Mouse (Mus musculus): ENCODE data around the gene Endov. TPM values are rescaled to one million over a fixed set of nuclear protein-coding genes. Genes with fewer than 3 reads are reported as not detected.

The Endov gene
- polyA plus RNA-seq, 1 experiment from 2014 or later = 15.1 TPM

DNA sequence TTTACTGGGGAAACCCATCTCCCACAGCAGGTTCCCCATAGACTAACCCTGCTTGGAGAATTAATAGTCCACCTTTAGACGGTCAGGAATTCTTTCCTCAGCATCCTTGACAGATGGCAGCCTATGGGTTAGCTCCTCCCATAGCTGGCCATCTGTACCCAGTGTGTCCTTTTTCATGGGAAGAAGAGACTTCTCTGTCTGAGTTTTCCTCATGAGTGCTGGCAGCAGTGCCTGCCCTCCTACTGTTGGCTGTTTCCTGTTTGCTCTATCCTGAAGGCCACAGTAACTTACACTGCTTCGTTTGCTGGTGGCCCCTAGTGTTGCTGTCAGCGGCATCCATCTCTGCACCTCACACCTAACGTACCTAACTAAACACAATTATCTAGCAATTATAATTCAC, 6.3 kb downstream of the Endov start:
- 64% methylated on average over 4 of the region's 4 CpGs for WGBS
- Histone ChIP-seq H3K9me3 (ENCODE audit: control insufficient read depth, low read length) (no peaks in the 10 kb centered on the region), H3K36me3 (ENCODE audit: control insufficient read depth, insufficient read depth, low read length) (peaks cover 2% of the 10 kb centered on the region), H3K27ac (ENCODE audit: low read depth, low read length) (no peak overlapping the region), H3K4me3 (ENCODE audit: low read length) (no peak overlapping the region), H3K4me2 (ENCODE audit: low read length) (no peak overlapping the region), H3K4me1 (ENCODE audit: control insufficient read depth, insufficient read depth, low read depth, low read length) (peaks cover 10% of the 10 kb centered on the region), H3K27me3 (replicated peaks; ENCODE audit: control insufficient read depth, insufficient read depth, low read length) (no peaks in the 10 kb centered on the region), H3K9ac (ENCODE audit: low read depth, low read length) (no peak overlapping the region)
- no peak for ATAC-seq

DNA sequence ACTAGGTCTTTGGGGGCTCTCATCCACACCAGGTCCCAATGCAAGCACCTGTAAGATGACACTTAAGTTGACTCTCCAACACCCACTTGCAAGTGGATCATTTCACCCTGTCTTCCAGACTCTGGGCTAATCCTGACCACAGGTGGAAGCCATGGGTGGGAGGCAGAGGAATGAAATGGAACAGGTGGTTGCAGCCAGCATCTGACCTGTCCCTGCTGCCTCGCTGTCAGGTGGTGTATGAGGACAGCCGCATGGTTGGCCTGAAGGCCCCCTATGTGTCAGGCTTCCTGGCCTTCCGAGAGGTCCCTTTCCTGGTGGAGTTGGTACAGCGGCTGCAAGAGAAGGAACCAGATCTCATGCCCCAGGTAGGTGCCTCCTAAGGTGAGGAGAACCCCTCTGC, 8.2 kb downstream of the Endov start:
- Histone ChIP-seq H3K4me1 (ENCODE audit: control insufficient read depth, insufficient read depth, low read depth, low read length) (no peaks in the 10 kb centered on the region), H3K4me3 (ENCODE audit: low read length) (no peak overlapping the region), H3K36me3 (ENCODE audit: control insufficient read depth, insufficient read depth, low read length) (peaks cover 2% of the 10 kb centered on the region; the same call in 1 of the 2 replicates), H3K9ac (ENCODE audit: low read depth, low read length) (no peak overlapping the region; the same call in 1 of the 2 replicates), H3K4me2 (ENCODE audit: low read length) (no peak overlapping the region), H3K9me3 (ENCODE audit: control insufficient read depth, low read length) (no peaks in the 10 kb centered on the region), H3K27ac (ENCODE audit: low read depth, low read length) (no peak overlapping the region), H3K27me3 (replicated peaks; ENCODE audit: control insufficient read depth, insufficient read depth, low read length) (no peaks in the 10 kb centered on the region)
- ATAC-seq = no peak
- WGBS = 89% methylated on average over 4 of the region's 4 CpGs

DNA sequence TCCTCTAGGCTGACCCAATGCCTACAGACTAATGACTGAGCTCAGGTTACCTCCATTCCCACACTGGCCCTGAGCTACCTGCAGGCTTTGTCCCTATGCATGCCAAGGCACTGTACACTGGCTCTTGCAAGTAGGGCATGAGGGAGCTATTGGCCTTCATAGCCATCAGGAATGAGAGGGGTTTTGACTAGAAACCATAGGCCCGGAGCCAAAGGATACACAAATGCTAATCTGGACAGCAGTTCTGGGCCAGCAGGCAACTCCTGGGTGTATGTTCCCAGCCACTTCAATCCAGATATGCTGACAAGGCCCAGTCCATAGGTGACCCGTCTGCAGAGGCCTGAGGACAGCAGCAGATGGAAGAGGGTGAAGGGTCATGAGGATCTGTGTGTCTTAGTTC, 8.9 kb downstream of the Endov start:
- no peaks in the 10 kb centered on the region for H3K9me3 ChIP-seq (ENCODE audit: control insufficient read depth, low read length)
- WGBS = 89% methylated on average over 2 of the region's 2 CpGs
- no peak overlapping the region for H3K9ac ChIP-seq (ENCODE audit: low read depth, low read length)
- H3K27ac ChIP-seq (ENCODE audit: low read depth, low read length) = no peak overlapping the region
- no peak overlapping the region for H3K4me2 ChIP-seq (ENCODE audit: low read length)
- ATAC-seq = no peak
- no peaks in the 10 kb centered on the region for H3K27me3 ChIP-seq (replicated peaks; ENCODE audit: control insufficient read depth, insufficient read depth, low read length)
- peaks cover 2% of the 10 kb centered on the region; the same call in 1 of the 2 replicates for H3K36me3 ChIP-seq (ENCODE audit: control insufficient read depth, insufficient read depth, low read length)
- H3K4me1 ChIP-seq (ENCODE audit: control insufficient read depth, insufficient read depth, low read depth, low read length) = no peaks in the 10 kb centered on the region
- no peak overlapping the region for H3K4me3 ChIP-seq (ENCODE audit: low read length)

DNA sequence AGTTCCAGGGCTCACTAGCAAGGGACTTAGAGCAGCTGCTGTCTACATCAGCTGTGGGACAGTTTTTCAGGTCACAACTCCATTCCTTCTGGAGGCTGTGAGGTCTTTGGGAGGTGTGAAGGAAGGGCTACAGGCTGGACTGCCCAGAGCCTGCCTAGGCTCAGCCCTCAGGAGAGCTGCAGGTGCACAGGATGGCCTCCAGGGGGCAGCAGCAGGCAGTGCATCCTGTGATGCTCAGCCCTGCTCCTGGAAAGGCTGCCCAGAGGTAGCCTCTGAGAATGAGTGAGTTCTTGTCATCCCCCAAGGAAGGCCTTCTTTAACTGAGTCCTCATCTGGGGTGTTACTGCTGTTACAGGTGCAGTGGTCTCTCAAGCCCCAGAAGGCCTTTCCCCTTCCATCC, 12.5 kb downstream of the Endov start:
- Histone ChIP-seq H3K27ac (ENCODE audit: low read depth, low read length) (no peak overlapping the region), H3K4me1 (ENCODE audit: control insufficient read depth, insufficient read depth, low read depth, low read length) (no peaks in the 10 kb centered on the region), H3K36me3 (ENCODE audit: control insufficient read depth, insufficient read depth, low read length) (peaks cover 11% of the 10 kb centered on the region; the same call in 1 of the 2 replicates), H3K27me3 (replicated peaks; ENCODE audit: control insufficient read depth, insufficient read depth, low read length) (no peaks in the 10 kb centered on the region), H3K4me2 (ENCODE audit: low read length) (no peak overlapping the region), H3K4me3 (ENCODE audit: low read length) (no peak overlapping the region), H3K9me3 (ENCODE audit: control insufficient read depth, low read length) (no peaks in the 10 kb centered on the region), H3K9ac (ENCODE audit: low read depth, low read length) (no peak overlapping the region)
- peak; percentile 74 for ATAC-seq

DNA sequence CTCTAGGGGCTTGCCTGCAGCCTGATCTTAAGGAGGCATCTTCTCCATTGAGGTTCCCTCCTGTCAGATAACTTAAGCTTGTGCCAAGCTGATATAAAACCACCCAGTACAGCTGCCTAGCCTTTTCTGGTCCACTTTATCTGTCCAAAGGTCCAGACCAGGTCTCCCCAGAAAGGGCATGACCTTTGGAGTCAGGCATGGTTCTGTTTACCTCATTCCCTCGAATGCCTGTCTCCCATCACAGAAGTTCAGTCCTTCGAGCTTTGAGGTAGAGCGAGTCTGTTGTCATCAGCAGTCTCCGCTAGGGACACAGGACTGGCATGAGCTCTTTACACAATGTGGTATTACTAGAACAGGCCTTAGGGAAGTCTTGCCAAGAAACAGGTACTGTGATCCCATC, 15.2 kb downstream of the Endov start:
- Histone ChIP-seq H3K27me3 (replicated peaks; ENCODE audit: control insufficient read depth, insufficient read depth, low read length) (no peaks in the 10 kb centered on the region), H3K36me3 (ENCODE audit: control insufficient read depth, insufficient read depth, low read length) (peaks cover 8% of the 10 kb centered on the region; the same call in 1 of the 2 replicates), H3K4me1 (ENCODE audit: control insufficient read depth, insufficient read depth, low read depth, low read length) (no peaks in the 10 kb centered on the region), H3K9me3 (ENCODE audit: control insufficient read depth, low read length) (no peaks in the 10 kb centered on the region), H3K4me3 (ENCODE audit: low read length) (no peak overlapping the region), H3K4me2 (ENCODE audit: low read length) (no peak overlapping the region), H3K27ac (ENCODE audit: low read depth, low read length) (no peak overlapping the region), H3K9ac (ENCODE audit: low read depth, low read length) (no peak overlapping the region)
- 92% methylated on average over 4 of the region's 4 CpGs for WGBS
- ATAC-seq = no peak

DNA sequence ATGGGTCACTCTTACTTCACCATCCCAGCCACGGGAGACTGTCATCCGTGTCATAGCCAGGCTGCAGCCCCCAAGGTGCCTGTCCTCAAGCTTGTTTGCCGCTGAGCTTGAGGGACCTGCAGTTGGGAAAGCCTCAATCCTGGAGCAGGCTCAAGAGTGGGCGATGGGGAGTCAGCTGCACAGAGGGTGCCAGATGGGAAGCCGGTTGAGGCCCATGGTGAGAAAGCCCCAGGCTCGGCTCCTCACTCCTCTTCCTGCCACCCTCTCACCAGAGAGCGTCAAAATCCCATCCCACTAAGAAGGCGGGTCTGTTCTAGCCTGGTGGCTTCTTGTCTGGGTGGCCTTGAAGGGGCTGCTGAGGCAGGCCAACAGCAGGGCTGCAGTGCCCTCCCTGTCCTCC, 16.6 kb downstream of the Endov start:
- WGBS = 80% methylated on average over 8 of the region's 8 CpGs
- H3K4me1 ChIP-seq (ENCODE audit: control insufficient read depth, insufficient read depth, low read depth, low read length) = no peaks in the 10 kb centered on the region
- H3K27ac ChIP-seq (ENCODE audit: low read depth, low read length) = no peak overlapping the region
- no peak overlapping the region for H3K4me2 ChIP-seq (ENCODE audit: low read length)
- H3K36me3 ChIP-seq (ENCODE audit: control insufficient read depth, insufficient read depth, low read length) = peaks cover 8% of the 10 kb centered on the region; the same call in 1 of the 2 replicates
- no peak overlapping the region for H3K4me3 ChIP-seq (ENCODE audit: low read length)
- no peak overlapping the region for H3K9ac ChIP-seq (ENCODE audit: low read depth, low read length)
- H3K9me3 ChIP-seq (ENCODE audit: control insufficient read depth, low read length) = no peaks in the 10 kb centered on the region
- H3K27me3 ChIP-seq (replicated peaks; ENCODE audit: control insufficient read depth, insufficient read depth, low read length) = no peaks in the 10 kb centered on the region
- no peak for ATAC-seq

DNA sequence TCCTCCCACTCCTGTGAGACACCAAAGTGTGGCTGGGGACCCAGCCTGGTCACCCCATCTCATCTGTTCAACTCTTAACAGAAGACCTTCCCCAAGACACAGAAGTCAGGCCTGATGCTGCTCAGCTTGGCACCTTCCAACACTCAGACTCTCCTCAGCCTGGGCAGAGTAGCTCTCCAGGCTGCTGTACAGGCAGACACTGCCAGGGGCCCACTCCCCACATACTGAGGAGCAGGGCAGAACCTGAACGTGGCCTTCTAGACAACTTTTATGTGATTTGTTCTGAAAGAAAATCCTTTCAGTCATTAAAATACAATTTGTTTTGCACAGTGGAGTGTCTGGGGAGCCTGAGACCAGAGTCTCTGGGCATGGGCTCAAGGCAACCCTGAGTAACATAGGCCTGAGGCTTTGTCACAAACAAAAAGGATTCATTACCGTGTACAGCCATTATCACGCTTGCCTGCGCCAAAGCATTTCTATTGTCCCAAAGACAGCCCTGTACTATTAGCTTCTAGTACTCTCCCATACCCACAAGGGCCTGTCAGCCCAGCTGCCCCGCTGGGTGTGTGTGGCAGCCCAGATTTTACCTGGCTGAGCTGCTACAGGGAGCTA, 18.1 kb downstream of the Endov start:
- Histone ChIP-seq H3K27ac (ENCODE audit: low read depth, low read length) (no peak overlapping the region), H3K4me1 (ENCODE audit: control insufficient read depth, insufficient read depth, low read depth, low read length) (peaks cover 6% of the 10 kb centered on the region), H3K36me3 (ENCODE audit: control insufficient read depth, insufficient read depth, low read length) (peaks cover 8% of the 10 kb centered on the region; the same call in 1 of the 2 replicates), H3K4me2 (ENCODE audit: low read length) (no peak overlapping the region), H3K9me3 (ENCODE audit: control insufficient read depth, low read length) (no peaks in the 10 kb centered on the region), H3K4me3 (ENCODE audit: low read length) (no peak overlapping the region), H3K27me3 (replicated peaks; ENCODE audit: control insufficient read depth, insufficient read depth, low read length) (no peaks in the 10 kb centered on the region), H3K9ac (ENCODE audit: low read depth, low read length) (no peak overlapping the region)
- ATAC-seq = no peak
- 22% methylated on average over 5 of the region's 5 CpGs for WGBS

DNA sequence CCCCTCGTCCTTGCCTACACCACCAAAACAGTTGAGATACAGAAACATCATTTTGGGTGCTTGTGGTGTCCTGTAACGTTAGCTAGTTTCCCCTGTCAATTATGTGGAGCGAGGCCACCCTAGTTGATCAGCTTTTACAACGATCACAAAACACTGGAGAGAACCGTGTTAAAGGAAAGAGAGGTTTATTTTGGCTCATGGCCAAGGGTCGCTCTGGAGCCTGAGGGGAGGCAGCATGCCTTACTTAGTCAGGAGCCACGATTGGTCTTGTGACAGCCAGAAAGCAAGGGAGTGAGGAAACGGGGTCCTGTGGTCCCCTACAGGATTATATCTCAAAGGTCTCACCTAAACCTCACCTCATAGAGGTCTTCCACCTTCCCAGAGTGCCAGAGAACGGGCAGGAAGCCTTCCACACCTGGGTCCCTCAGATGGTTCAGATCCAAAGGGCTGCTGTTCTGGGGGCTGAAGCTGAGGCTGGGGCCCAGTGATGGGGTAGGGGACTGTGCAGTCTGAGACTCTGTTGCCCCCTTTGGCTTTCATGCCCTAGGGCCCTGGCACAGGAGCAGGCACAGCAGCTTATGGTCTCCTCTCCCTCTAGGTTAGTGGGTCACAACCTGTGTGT, 22.0 kb downstream of the Endov start:
- Histone ChIP-seq H3K4me3 (ENCODE audit: low read length) (no peak overlapping the region), H3K27ac (ENCODE audit: low read depth, low read length) (no peak overlapping the region), H3K27me3 (replicated peaks; ENCODE audit: control insufficient read depth, insufficient read depth, low read length) (no peaks in the 10 kb centered on the region), H3K9ac (ENCODE audit: low read depth, low read length) (no peak overlapping the region), H3K4me2 (ENCODE audit: low read length) (no peak overlapping the region), H3K4me1 (ENCODE audit: control insufficient read depth, insufficient read depth, low read depth, low read length) (peaks cover 24% of the 10 kb centered on the region), H3K9me3 (ENCODE audit: control insufficient read depth, low read length) (no peaks in the 10 kb centered on the region), H3K36me3 (ENCODE audit: control insufficient read depth, insufficient read depth, low read length) (0 out of 2 replicates have a peak, but pooled peaks cover 2% of the 10 kb centered on the region)
- WGBS = 48% methylated on average over 9 of the region's 9 CpGs
- ATAC-seq = no peak

DNA sequence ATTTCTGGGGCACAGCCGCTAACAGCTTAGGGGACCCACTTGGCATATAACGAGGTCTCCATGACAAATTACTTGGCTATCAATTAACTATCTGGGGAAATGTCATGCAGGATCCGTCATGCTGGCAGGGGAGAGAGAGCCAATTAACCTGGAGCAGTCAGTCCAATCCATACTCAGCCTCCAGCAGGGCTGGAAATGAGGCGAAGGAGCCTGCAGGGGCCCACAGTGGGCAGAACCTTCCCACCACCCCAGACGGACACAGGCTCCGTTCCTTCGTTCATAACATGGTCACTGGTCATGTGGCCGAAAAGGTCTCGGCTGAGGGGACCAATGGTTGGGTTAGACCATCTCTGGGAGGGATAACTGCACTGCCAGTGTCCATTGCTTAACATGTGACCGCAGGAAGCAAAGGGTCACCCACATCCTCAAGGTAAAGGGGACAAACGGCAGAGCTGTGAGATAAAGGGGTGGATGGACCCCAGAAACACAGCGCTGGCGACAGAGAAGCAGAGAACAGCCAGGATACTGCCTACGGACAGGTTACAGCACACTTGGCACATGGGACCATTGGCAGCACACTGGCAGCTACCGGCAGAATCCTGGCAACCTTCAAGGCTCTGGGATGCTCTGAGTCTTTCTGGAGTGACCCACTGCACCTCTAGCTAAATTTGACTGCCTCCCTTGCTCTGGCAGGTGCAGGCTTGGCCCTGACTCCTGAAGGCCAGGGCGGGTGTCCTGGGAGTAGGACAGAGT, 23.1 kb downstream of the Endov start:
- no peaks in the 10 kb centered on the region for H3K36me3 ChIP-seq (ENCODE audit: control insufficient read depth, insufficient read depth, low read length)
- H3K9me3 ChIP-seq (ENCODE audit: control insufficient read depth, low read length) = no peaks in the 10 kb centered on the region
- H3K4me1 ChIP-seq (ENCODE audit: control insufficient read depth, insufficient read depth, low read depth, low read length) = peaks cover 24% of the 10 kb centered on the region
- no peak overlapping the region for H3K4me3 ChIP-seq (ENCODE audit: low read length)
- peak overlapping the region; percentile 72 for H3K27ac ChIP-seq (ENCODE audit: low read depth, low read length)
- H3K27me3 ChIP-seq (replicated peaks; ENCODE audit: control insufficient read depth, insufficient read depth, low read length) = no peaks in the 10 kb centered on the region
- H3K4me2 ChIP-seq (ENCODE audit: low read length) = peak overlapping the region; percentile 39
- 25% methylated on average over 16 of the region's 16 CpGs for WGBS
- H3K9ac ChIP-seq (ENCODE audit: low read depth, low read length) = peak overlapping the region; percentile 55
- ATAC-seq = 0 out of 2 replicates have a peak, but pooled peaks have one; percentile 46

Data from hindbrain, embryonic 16.5 days (tissue).